Mouse (Mus musculus) adrenal gland, adult (tissue): ENCODE measurements around the gene Ankrd1.

Experiments
- DNase-seq, 2 experiments: peaks; one replicate each; pipeline ENCODE4 v3.0.0; 2022 to 2023; ENCODE audit warnings: low spot score in 1 of 2; ENCODE audit not compliant: inconsistent age in 2 of 2

Gene Ankrd1

DNA sequence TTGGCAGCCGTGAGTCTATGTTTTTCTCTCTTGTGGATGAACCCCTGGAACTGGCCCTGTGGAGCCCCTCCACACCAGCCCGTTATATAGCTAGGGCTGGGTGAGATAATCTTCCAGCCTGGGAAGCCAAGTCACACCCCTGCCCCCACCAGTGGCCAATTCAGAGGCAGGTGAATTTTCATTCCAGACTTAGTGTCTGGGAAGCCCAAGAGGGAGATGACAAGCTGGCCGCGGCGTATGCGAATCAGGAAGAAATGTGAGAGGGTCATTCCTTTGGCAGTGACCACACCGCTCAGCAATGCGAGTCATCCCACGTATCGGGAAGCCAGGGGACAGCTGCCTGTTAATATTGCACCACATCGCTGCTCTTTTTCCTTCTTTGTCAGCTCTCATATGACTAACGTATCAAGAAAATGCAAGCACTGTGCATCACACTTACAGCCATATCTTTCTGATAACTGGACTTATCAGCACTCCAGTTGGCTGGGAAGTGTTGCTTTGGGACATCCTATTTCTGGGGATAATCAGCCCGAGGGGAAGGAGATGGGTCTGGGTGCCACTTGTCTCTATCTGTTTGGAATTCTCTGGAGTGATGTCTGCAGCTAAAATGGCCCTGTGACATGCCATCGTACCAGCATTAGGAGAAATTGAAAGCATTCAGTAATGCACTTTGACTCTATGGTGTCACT lies at the start of gene Ankrd1:
Gene Ankrd1, minus strand, starts transcription at position 317 of the 689 bp plus-strand sequence.
- no peak for DNase-seq

DNA sequence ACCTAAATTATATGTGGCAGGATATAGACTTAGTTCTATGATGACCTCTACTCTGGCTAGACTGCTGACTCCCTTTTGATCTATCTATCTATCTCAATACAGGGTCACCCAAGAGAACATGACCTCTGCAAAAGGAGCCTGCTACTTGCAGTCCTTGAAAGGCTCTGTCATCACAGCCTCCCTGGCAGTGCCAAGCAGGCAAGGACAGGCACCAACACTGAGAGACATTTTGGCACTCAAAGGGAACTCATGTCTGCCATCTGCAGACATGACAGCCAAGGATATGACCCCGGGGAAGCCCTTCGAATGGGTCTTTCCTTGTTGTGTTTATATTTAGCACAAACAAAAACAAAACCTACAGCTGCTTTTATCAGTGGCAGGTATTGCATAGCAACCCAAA lies 49.2 kb upstream of the Ankrd1 start:
- peak; percentile 19 to 85 for DNase-seq

DNA sequence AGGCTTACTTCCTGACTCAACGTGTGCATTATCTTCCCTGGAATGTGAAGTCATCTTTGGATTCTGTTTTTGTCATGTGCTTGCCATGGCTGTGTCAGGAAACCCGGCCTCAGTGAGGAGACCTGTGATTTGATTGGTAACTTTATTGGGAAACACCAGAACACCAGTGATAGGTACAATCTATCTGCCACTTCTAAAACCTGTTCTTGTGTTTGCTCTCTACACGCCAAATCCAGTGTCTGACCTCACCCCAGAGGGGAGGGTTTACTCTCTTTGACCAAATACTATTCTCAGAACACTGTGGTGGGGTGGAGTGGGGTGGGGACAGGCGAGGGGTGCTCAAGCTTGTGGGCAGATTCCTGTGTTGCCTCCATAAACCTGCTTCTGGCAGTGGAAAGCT lies 48.2 kb upstream of the Ankrd1 start:
- peak in 1 of 2 experiments; percentile 28 for DNase-seq

DNA sequence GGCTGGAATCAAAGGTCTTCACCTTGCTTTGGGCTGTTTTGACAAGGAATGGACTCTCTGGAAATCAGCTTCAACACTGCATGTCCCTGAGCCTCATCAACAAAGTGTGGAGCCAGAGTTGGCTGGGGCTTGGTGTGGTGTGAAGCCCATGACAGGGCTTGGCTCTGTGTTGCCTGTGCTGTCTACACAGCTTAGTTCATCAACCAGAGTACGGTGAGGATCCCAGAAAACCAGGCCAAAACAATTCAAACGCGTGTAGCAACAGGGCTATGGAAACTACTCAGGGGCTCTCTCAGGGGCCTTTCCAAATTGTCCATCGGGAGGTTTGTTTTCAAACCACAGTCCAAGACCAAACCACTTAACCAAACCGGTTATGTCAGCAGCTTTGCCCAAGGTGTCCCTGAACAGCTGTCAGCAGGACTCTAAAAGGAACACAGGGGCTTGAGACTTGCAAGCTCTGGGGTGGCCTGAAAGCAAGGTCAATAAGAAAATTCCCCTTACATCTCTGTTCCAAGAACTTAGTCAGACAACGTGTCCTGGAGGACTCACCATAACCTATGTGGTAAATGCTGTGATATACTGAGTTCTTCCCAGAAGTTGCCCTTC lies 47.5 kb upstream of the Ankrd1 start:
- no peak for DNase-seq

DNA sequence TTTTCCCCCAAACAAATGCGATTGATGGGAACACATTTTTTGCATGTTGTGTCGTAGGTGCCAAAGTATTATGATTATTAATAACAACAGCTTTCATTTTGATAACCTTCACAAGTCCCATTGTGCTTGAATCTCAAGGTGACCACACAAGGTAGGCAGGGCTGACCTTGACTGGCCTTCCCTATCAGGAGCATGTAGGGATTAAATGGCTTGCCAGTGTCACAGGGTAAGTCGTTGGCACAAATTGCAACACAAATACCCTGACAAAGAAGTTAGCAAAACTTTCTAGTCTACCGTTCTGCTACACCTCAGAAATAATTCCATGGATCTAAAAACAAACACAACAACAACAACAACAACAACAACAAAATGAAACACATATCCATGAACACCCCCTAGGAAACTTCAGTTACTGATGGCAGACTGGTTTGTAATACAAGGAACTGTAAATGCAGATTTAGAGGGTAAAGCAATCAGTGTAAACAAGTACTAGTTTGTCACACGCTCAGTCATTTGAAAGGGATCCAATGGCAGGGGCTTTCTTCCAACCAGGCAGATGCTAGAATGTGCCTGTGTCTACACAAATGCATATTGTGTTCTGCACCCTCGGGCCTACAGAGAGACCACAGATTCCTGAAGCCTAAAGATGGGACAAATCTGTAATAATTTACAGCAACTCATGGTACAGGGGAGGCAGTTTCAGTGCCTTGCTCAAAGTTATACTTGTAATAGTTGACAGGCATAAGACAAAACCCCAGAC lies 46.7 kb upstream of the Ankrd1 start:
- no peak for DNase-seq

DNA sequence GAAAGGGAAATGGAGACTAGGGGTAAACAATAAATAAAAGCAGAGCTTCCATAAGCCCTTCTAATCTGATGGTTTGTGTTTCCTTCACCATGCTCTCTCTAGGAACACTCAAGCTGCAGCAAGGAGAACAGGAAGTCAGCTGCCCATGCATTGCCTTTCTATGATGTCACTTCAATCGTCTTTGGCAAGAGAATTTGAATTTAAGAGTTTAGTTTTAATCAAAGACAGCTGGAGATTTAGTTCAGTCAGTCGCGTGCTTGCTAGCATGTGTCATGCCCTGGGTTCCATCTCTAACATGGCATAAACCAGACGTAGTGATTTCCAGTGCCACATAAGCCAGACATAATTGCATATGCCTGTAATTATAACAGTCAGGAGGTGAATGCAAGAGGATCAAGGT lies 45.5 kb upstream of the Ankrd1 start:
- no peak for DNase-seq

DNA sequence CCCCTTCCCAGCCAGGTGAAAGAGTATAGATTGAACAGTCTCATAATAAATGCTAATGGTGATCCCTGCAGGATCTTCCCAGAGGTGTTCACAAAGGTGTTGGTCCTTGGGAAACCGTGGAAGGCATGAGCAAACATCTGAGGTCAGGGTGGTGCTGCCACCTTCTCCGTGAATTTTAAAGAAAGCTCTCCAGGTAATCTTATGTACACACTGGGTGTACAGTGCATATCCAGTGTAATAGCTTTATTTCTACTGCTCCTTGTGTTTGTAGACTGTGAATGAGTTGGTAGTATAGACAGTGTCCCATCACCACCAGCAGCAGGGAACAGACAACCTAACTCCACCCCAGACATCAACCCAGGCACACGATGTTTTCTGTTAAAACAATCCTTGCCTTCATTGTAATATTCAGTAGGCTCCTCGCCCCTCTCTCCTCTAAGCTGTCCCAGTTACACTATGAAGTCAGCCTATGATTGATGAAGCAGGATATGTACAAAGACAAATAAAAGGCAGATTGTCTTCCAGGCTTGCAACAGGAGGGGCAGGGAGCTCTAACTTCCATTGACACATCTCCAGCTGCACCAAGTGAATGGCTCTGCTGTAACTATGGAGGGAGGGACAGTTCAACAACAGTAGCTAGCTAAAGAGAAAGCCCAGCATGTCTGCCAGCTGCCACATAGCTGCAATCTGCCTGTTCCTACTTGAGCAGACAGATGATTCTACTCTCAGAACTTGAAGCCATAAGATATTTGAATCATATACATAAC lies 30.5 kb upstream of the Ankrd1 start:
- no peak for DNase-seq

DNA sequence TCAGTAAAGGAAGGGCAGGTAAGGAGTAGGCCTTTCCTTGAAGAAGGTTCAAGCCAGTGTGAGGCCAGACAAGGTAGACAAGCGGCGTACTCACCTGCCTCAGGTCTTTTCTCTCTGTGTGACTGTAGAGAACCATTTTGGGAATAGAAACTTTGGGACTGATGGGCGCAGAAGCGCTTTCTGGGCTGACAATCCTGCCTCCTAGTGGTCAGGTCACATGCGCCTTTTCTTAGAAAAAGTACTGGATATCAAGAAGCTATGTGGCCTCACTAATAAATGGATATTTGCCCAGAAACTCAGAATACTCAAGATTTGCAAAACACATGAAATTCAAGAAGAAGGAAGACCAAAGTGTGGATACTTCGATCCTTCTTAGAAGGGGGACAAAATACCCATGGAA lies 28.7 kb upstream of the Ankrd1 start:
- DNase-seq, result no peak

DNA sequence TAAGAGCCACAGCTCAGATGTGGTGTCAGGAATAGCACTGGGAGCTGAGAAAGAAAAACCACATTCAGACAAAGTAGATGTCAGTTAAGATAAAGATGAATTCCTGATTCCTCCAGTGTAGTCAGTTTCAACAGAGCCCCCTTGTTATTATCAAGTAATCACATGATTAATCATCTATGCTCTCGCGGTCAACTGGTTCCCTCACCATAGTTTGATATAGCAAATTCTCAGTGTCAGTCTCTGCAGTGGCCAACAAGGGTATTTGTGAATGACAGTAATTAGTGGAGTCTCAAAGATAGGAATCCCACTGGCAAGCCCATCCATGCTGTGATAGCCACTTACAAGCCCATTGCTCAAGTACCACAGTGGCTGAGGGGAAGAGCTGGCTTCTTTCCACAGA lies 23.7 kb upstream of the Ankrd1 start:
- DNase-seq, result no peak

DNA sequence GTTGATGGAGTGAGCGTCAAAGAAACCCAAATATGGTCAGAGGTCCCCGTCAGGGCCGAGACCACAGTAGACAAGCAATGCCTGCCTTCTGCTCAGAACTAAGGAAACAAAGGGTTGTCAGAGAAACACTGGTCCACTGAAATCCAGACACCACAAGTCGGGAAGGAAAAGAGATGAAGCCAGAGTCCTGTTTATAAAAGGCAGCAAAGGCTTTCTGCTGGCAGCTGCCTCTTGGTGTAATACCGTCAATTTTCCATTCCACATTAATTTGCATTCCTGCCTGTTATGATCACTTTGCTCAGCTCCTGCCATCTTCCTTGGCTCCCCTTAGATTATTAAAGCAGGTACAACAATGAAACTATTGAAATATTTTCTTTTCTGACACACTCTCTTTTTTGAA lies 13.8 kb upstream of the Ankrd1 start:
- DNase-seq, result no peak

DNA sequence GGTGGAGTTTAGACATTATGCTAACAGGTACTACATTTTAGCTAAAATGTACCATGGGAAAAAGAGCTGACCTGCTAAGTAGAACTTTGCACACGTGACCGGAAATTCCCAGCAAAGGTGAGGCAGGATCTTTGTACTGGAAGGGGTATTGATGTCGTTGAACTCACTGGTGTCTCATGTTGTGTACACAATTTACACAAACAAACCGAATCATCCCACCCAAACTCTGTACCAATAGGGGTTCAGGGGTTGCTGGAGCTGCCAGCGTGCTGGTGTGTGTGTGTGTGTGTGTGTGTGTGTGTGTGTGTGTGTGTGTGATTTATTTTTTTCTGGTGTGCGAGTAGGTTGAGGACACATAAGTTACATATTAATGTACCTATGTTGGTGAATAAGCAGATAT lies 13.2 kb upstream of the Ankrd1 start:
- no peak for DNase-seq

DNA sequence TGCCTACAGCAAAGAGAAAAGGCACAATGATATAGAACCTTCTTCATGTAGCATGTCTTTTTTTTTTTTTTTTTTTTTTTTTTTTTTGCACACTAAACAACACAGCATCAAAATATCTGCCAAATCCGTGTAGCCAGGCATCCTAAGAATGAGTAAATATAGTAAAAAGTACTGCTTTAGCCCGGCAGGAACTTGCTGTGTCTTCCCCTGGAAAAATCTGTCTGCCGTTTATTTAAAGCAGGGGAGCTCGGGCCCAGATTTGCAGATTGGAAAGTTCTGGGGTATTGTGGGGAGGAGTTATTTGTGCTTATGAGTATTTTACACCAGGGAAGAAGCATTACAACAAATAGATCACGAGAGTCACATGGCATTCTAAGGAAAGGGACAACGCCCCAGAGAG lies 12.1 kb upstream of the Ankrd1 start:
- no peak for DNase-seq

DNA sequence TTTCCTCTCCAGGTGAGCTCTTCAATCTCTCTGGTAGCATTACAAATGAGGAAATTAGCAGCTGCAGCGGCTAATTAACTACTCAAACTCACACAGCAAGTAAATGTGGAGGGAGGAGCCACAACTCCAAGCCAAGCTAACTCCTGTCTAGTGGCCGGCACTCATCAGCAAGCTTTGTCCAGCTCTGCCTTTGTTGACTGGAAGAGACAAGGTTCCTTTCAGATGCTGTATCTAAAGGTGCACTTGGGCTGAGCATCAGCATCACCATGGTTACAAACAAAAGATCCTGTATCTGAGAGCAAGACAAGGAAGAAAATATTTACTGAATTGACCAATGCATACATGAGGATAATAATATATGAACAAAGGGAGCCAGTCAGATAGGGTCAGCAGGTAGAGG lies 10.3 kb upstream of the Ankrd1 start:
- DNase-seq, result no peak

DNA sequence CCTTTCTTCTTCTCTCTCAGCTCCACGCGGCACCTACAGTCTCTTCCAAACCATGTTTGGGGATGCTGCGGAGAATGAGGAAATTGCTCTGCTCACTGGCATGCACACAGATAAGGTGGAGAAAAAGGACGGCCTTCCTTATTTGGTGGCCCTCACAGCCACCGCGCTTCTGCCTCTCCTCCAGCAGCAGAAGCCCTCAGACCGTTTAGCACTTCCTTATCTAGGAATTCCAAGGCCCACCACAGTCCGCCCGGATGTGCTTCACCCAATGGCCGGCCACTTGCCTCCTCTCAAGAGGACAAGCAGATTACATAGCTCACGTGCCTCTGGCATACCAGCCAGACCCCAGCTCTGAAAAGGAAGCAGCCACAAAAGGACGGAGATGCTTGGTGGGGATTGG lies 9.7 kb upstream of the Ankrd1 start:
- DNase-seq, result no peak

DNA sequence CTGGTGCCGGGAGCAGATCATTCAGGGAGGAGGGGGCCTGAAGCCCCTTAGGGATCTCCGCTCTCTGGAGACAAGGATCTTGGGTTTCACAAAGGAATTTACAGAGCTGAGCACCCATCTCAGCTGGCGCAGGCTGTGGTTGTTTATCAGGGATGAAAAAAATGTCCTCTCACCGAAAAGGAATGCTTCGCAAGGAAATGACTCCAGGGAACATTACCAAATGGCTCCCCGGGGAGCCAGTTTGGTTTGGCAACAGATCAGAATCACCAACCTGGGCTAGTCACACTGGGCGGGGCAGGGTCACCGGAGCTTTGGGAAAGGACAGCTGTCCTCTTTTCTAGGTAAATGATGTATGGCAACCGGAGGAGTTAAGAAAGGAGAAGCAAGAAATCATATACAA lies 9.3 kb upstream of the Ankrd1 start:
- peak; percentile 20 to 54 for DNase-seq

DNA sequence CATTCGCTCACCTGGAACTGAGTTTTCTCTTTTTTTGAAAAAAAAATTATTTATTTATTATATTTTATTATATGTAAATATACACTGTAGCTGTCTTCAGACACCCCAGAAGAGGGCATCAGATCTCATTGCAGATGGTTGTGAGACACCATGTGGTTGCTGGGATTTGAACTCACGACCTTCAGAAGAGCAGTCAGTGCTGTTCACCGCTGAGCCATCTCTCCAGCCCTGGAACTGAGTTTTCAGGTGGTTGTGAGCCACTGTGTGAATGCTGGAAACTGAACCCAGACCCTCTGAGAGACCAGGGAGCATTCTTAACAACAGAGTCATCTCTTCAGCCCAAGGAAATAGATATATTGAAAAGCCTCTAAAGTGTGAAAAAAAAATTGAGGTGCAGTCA lies 8.5 kb upstream of the Ankrd1 start:
- no peak for DNase-seq

DNA sequence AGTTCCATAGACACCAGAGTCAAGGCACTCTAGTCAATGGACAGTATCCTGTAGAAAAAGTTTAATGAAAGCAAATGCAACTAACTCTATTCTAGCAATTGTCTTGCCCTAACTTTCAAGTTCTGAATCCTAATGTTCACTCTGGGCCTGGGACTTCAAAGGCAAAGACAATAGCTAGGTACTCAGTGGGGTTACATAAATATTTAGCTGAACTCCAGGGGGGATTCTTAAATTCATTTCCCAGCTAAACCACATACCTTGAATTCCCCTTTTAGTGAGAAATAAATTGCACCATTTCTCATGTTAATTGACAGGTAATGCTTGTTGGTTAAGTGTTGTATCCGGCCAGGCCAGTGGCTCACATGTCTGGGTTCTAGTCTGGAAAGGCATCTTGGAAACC lies 4.3 kb upstream of the Ankrd1 start:
- DNase-seq, result no peak

DNA sequence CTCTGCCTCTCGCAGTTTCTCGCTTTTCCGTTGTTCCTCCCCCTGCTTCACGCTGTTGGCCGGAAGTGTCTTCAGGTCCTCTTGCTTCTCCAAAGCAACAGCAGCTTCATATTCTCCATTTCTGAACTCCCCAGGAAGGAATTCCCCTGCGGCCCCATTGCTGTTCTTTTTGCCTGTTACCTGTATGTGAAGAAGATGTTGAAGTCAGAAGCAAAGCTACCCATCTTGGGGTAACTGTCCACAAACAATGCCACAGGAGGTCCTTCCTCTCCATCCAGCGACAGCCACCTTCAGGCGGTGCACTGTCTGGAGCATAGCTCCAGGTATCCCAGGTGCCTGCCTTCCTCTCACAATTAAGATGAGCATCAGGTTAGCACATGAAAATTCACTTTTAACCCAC lies 680 bp downstream of the Ankrd1 start:
- no peak for DNase-seq

DNA sequence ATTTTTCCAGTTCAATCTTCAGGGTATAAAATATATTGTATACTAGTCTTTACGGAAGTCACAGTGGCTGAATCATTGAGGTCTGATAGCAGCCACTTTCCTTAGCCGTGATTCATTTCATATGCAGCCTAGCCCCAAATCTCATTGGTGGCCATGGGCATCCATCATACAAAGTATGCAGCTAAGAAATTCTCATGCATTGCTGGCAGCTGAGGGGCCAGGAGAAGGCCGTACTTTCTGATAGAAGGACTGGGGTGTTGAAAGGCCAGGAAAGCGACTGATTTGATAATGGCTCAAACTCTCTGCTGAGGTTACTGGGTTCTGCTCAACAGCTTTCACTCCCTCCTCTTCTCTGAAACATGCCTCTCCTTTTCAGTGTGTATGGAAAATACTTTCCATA lies 3.7 kb downstream of the Ankrd1 start:
- no peak for DNase-seq

DNA sequence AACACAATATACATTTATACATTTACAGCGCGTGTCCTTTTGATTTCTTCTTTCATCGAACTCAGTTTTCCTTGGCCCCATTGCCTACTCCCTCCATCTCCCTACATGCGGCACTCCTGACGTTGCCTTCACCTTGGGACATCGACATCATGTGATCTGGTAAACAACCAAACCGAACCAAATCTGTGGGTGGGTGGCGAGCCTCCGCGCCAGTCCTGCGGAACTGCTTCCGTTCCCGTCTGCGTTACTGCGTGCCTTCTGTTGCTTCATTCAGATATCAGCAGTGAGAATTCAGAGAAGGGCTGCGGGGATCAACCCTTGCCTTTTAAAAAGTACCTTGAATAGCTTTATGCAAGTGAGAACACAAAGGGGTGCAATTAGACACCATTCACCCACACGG lies 7.9 kb downstream of the Ankrd1 start:
- DNase-seq, result no peak

DNA sequence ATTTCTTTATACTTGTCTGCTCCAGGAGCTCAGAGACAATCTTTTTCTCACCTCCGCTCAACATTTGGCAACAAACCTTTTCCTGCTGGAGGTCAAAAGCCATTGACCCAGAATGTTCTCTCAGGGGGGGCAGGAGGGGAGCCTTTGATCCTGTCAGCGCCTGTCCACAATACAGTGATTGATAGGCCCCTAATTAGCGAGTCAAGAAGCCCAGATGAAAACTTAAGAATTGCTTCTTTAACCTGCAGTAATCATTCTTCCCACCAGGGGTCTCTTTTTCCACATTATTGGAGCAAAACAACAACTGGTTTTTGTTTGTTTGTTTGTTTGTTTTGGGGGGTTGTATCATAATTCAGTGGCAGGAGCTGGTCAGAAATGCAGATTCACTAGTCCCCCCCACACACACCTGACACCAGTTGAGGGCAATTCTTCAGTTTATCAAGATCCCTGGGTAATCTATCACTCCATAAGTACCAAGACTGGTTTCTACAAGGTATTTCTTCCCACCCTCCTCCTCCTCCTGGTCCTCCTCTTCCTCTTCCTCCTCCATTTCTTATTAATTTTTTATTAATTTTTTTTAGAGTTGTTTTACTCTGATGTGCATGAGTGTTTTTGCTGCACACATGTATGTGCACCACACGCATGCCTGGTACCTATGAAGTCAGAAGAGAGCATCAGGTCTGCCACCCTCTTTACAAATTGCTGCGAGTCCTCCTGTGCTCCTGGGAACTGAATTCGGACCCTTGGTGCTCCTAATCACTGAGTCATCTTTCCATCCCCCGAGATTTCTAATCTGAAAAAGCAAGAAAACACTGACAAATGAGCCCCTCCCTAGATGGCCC lies 8.6 kb downstream of the Ankrd1 start:
- DNase-seq, result peak in 1 of 2 experiments; percentile 71
